Mouse (Mus musculus) erythroblast, adult 5-6 weeks (primary cell): ENCODE results near the gene Adh1. TPM values are rescaled to one million over a fixed set of nuclear protein-coding genes. Genes with fewer than 3 reads are reported as not detected.

Experiments
- ATAC-seq: replicated peaks from 2 replicates; pipeline ENCODE4 v1.8.0; 2016; ENCODE audit warnings: moderate number of reproducible peaks, mild to moderate bottlenecking, moderate TSS enrichment, inconsistent platforms; ENCODE audit not compliant: poor library complexity, low FRiP score, severe bottlenecking
- total RNA-seq, 2 experiments: library from RNA; stranded (forward) in 1 of 2; stranded (reverse) in 1 of 2; fragments of 150-400 nt in 1 of 2; fragments of 200-764, 138-1000 nt in 1 of 2; gene quantifications; 2 replicates each; pipeline versions ENCODE4 v1.2.3 to v1.2.4; 2015 to 2017; ENCODE audit warnings: low replicate concordance in 2 of 2

The Adh1 gene
- total RNA-seq, 2 experiments from 2014 or later, result not detected

DNA sequence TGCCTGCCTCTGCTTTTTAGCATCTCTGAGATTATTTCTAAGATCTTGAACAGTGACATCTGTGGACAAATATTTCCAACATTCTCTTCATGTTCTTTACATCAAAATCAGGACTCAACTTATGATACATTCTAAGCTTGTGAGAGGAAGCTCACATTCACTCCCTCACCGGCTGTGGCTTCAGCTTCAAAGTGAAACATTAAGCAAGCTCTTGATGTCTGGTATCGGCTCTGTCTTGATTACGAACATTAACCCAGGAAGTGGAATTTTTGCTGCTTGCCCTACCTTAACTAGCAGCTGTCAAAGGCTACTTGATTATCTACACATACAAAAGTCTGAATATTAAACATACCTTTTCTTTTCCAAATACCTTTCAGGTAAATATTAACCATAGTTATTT is 14.3 kb downstream of the Adh1 start:
- ATAC-seq, result no peak

DNA sequence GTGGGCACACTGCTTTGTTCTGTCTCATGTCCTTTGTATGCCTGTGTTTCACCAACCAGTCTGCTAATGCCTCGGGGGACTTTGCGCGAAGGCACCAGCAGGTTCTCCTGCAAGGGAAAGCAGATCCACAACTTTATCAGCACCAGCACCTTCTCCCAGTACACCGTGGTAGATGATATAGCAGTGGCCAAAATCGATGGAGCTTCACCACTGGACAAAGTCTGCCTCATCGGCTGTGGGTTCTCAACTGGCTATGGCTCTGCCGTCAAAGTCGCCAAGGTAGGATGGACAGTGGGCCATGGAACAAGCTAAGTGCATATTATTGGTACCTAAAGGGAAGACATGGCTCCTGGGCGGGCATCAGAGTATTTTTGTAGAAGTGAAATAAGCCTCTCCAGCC is 21.8 kb downstream of the Adh1 start:
- no peak for ATAC-seq

DNA sequence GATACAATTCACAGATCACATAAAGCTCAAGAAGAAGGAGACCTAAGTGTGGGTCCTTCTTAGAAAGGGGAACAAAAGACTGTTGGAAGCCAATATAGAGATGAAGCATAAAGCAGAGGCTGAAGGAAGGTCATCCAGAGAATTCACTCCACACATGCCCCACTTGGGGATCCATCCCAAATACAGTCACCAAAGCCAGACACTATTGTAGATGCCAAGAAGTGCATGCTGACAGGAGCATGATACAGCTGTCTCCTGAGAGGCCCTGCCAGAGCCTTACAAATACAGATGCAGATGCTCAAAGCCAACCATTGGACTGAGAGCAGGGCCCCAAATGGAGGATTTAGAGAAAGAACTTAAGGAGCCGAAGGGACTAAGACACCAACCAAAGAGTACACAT is 23.0 kb downstream of the Adh1 start:
- ATAC-seq, result no peak

DNA sequence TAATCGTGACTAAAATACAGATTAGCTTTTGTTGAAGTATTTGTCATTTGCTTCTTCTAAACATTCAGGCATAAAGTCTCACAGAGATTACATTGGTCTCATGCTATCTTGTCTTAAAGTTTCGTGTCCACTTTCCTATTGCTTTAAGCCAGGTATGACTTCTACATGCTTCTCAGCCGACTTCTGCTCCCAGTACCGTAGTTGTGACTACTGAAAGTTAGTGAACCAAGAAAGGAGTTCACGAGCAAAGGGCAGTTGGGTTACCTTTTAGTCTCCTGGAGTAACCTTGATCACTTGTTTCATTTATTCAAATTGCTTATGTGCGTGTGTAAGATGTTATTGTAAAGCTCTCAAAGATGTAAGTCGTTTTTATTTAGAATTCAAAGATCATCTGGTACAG is 25.2 kb downstream of the Adh1 start:
- no peak for ATAC-seq

DNA sequence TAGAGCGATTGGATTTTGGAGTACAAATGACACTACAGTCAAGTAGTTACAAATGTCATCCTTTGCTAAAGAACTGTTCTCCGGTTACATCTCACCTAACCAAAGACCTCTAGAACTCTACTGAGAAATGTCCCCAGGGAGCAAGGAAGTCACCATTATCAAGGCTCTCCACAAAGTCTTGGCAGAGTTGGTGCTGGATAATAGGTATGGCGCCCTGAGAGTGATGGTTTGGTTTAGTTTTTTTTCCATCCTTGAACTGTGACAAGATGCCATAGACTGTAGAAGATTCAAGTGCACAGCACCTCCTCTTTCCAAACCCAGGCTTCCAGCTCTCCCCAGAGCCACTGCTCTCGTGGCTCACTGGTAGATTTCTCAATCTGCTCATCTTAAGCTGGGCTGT is 26.9 kb downstream of the Adh1 start:
- no peak for ATAC-seq

DNA sequence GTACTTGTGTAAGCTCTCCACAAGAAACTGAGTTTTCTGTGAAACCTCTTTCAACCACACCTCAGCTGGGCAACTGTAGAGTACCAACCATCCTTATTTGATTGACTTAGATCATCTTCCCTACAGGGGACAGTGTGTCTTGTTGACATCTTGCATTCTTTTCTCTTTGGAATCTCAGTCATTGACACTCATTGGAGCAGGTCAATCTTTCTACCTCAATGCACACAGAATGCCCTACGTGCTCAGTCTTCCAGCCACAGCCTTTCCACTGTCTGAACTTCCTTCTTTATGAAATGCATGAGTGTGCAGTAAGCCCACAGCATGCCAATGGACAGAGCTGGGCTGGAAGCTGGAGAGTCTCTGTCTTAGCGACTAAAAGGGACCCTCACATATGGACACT is 29.9 kb downstream of the Adh1 start:
- no peak for ATAC-seq

DNA sequence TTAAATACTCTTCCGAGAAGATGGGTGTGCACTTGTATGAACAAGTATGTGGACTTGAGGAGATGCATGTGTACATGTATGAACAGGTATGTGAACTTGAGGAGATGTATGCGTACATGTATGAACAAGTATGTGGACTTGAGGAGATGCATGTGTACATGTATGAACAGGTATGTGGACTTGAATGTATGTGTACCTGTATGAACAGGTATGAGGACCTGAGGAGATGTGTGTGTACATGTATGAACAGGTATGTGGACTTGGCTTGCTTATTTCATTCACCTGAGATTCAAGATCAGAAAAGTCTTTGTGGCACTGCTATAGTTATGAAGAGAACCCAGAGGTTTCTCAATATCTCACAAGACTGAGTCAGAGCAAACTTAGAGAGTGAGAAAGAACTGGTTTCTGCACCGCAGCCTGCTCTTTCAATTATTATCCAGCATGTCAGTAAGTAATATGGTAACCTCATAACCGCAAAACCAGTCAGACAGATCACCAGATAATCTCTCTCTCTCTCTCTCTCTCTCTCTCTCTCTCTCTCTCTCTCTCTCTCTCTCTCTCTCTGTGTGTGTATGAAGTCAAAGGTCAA is 30.8 kb downstream of the Adh1 start:
- ATAC-seq, result no peak

DNA sequence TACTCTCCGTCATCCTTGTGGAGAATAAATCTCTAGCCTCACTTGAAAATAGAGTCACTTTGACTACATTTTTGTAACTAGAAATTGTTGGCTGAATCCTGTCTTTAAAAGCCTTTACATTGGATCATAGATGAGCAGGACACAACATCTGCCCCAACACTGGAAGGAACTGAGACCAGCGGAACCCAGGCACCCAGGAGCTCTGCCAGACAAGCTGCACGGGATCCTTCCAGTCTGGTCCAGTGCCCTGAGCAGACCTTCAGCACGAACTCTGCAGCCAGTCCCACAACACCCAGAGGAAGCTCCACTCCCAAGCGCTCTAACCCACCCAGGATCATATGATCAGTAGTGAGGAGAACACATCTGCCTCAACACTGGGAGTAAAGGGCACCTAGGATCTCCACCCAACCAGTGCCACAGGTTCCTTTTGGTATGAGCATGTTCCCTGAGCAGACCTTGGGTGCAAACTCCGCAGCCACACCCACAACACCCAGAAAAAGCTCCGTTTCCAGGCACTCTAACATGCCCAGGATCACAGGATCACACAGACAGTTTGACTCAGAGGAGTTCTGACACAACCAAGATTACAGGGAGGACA is 32.6 kb downstream of the Adh1 start:
- no peak for ATAC-seq

DNA sequence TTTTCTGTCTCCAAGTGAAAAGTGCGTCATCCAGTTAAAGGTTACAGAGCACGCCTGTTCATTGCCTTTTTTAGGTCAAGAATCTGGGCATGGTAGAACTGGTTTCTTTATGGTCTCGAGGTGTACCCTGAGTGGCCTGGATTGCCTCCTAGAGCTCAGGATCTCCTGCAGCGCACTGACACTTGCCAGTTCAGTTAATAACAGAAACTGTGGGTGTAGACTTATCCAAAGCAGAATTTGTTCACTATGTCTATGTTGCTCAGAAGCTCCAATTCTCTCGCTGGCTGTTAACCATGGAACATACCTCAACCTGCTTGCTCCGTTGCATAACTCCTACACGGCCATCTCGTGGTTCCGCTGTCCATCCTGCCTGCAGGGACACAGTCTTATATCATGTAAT is 39.3 kb downstream of the Adh1 start:
- no peak for ATAC-seq

DNA sequence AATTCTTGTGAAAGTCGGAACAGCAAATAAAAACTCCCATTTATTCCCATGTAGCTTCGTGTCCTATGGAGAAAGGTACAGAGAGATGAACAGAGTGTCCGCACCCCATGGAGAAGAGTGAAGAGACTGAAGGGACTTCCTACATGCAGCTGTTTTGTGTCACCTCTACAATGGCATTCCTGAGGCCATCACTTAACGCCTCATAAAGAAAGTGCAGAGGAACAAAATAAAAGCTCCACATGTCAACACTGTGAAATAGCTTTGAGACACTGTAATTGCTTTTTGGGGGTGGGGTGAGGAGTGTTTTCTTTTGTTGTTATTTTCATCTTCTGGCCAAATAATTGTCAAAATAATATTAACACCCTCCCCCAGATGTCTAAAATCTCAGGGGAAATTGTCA is 41.9 kb downstream of the Adh1 start:
- no peak for ATAC-seq

DNA sequence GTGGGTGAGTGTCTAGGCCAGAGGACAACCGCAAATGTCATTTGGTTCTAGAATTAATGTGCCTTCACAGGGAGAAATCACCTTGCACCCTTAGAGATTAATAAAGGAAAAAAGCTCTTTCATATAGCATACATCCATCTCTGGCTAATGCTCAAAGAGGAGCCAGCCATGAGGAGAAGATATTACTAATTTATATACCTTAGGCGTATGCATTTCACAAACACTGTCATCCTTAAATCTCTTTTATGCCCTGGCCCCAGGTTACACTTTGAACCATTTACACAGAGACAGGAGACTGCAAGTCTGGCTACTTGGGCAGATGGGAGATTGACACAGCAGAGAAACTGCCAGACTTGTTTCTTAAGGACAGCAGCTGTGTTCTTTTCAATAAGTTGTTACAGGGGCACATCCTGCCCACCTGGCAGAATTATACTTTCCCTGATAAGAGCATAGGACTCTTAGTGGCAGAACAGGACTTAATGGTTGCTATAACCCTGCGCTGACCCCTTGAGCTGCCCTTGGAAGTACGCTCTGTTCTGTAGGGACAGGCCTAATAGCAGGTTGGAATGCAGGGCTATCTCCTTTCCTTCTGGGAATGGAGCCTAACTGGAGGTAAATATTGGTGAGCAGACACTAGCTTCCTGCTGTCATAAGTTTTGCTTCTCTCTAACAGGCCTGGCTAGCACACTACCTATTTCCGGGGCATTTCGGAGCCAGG is 43.1 kb downstream of the Adh1 start:
- ATAC-seq, result no peak

DNA sequence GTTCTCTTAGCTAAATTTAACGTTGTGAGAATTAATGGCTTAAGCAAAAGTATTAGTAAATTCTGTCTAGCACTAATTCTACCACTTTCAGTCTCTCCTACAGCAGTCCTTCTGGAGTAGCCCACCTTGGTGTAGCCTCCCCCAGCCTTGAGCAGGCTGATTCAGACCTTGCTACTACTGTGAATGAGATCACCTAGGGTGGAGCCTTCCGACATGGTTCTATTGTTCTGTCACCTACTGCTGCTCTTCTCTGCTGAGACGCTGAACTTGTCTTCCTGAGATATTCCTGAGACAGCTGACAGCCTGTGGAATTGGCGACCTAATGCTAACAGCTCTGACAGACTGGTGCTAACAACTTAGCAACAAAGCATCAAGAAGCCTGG is 43.7 kb downstream of the Adh1 start:
- ATAC-seq, result no peak

DNA sequence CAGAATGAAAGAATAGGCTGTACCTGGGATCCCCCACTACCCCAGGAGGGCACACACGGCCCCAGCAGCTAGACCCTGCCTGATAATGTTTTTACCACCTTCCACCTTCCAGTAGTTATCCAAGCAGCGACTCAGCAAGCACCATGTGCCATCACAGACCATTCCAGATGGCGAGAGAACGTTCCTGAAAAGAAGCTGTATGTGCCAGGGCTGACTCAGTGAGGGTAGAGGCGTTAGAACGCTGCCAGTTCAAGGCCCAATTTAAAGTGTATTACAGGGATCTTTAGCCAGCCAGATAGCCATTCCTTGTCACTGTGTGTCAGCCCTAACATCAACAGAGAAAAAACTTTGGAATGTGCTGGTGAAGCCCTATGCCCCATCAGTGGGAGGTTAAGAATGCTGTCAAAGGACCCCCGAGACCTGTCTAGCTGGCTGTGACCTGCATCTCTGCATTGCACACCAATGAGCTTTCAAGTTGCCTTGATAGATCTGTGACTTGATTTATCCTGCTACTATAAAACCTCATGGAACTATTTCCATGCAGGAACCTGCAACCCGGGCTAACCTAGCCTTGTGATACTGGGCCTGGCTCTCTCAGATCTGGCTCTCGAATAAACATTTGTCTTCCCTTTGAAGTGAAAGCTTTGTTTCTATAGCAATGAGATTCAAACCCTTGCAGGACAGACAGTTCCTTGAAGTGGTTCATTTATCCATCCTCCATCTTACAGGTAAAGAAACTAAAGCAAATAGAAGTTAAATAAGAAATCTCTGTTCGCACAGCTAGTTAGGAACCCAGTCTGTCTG is 44.9 kb downstream of the Adh1 start:
- no peak for ATAC-seq

DNA sequence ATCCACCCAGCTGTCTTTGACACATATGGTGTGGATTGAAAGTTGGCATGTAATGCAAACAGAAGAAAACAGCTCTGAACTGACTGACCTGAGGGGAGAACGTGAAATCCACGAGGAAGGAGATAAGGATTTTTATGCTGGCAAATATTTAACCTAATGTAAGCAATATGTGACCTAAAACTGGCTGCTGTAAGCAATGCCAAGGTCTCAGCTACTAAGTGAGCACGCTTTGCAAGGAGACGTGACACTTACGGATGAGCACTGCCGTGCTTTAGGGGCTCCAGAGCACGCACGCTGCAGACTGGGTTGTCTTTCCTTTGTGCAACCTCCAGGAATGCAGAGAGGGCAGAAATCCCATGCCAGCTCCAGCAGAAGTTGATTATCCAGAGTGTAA is 45.5 kb downstream of the Adh1 start:
- ATAC-seq, result no peak

DNA sequence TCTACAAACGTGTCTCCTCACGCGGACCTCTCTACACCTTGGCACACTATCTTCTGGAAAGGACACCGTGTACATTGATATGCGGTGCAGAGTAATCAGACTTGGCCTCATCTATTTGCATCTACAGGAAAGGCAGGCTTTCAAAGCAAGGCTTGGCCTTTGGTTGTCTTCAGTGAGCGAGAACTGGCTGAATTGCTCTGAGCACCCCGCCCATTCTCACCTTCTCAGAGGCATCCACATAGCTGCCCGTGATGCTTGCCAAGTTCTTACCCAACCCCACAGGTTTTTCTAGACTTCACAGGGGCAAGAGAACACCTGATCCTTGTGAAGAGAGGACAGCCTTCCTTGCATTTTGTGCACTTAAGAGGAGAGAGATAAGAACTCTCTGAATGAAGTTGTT is 49.1 kb downstream of the Adh1 start:
- no peak for ATAC-seq

DNA sequence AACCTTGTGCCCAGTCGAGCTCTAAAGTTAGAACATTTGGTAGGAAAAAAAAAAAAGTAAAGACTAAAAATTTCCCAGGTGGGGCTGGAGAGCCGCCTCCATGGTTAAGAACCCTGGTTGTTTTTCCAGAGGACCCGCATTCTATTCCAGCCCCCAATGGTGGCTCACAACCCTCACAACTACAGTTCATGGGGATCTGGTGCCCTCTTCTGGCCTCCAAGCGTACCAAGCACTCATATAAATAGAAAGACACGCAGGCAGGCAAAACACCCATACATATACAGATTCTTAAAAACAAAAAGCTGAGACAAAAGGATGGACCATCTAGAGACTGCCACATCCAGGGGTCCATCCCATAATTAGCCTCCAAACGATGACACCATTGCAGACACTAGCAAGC is 50.2 kb downstream of the Adh1 start:
- no peak for ATAC-seq

DNA sequence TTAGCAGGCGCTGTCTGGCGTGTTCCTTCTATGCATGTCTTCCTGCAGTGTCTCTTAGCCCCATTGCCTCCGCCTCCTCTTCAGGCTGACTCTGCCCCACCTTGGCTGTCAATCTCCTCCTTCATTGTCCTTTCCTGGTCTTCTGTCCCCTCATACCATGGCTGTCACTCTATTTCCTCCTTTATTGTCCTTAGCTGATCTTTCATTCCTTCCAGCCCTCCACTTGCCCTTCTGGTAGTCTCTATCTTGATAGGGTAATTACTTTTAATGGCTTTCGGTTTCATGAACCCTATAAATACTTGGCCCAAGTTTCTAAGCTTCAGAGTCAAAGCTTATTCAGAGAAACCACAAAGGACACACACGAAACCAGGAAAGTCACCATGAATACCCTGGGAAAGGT is 52.2 kb downstream of the Adh1 start, which contains the start of gene Adh6a:
Gene Adh6a, plus strand, starts transcription at position 322 of the 400 bp plus-strand sequence.
- no peak for ATAC-seq

DNA sequence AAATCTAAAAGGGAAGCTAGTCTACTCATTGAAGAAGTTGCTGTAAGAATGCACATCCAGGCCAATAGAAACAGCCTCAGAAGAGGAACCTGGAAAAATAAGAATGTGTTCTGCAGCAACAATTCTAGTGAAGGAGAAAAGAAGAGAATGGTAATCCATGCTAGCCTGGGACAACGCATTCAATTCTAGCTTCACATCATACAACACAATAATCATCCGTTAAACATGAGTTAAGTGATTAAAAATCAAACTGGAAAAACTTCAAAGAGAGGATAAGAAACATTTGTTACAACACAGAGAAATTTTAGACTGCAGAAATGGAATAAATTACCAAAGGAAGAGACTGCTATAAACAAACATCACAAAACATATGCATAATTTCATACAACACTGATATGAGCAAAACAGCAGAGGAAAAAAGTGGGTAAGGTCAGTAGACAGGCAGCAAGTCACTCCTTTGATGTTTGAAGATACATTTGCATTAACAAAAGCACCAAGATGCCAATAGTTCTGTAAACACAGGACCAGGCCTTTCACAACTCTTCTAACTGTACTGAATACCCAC is 56.2 kb downstream of the Adh1 start:
- ATAC-seq, result no peak

DNA sequence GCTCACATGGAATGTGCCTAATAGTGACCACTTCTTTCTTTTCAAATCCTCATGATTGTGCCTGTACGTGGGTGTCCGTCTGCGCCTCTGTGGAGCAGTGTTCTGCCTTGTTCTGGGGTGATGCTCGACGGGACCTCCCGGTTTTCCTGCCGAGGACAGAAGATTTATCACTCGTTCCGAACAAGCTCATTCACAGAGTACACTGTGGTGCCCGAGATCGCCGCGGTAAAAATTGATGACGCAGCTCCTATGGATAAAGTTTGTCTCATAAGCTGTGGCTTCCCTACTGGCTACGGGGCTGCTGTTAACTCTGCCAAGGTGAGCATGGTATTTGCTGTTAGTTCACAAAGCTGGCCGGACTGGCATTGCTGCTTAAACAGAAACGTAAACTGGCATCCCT is 64.2 kb downstream of the Adh1 start:
- no peak for ATAC-seq

DNA sequence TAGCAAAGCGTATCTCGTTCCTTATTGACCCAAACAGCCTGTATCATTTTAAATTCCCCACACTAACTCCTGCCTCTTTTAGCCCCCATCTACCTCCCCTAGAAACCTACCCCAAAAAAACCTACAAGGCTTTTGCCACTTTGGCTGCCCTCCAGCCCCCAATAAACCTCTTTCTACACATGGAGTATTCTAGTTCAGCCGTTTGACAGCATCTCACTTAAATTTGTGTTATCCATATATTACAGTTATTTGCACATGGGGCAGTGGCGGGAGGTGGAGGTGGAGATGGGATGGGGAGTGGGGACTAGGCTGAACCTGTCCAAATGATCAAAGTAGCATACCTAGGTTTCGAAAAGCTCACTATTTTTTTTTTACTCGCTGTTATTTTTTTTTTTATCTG is 64.7 kb downstream of the Adh1 start:
- ATAC-seq, result no peak

DNA sequence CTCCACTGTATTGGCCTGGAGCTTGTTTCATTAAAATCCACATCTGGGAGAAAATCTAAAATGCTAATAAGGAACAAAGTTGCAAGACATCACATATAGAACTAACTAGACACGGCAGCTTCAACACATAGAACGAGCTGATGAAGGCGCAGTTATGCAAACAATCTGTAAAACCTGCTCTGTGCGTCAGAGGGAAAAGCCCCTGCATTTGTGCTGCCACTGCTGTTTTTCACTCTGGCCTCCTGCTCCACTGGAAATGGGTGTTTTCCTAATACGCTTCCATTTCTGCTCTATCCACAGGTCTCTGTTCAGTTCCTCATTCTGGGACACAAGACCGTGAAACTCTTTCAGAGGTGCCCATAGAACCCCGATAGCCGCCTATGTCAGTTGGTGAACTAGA is 73.1 kb downstream of the Adh1 start:
- ATAC-seq, result no peak
